Mouse (Mus musculus) forebrain, embryonic 10.5 days (tissue): Measurements from ENCODE around the gene Bscl2. TPM values are rescaled to one million over a fixed set of nuclear protein-coding genes. Genes with fewer than 3 reads are reported as not detected.

Source experiments
- DNase-seq: peaks from one replicate; pipeline ENCODE4 v3.0.0-alpha.2; 2017; ENCODE audit warnings: low spot score; ENCODE audit errors: extremely low spot score
- H3K27ac ChIP-seq: fragments of 300-500 bp; sonication (generic); 2 replicates; pipeline ENCODE4 v1.5.1; 2016; ENCODE audit warnings: mild to moderate bottlenecking
- H3K27me3 ChIP-seq: fragments of 300-500 bp; sonication (generic); 2 replicates; pipeline ENCODE4 v1.6.1; 2016; ENCODE audit warnings: mild to moderate bottlenecking; ENCODE audit not compliant: poor library complexity, severe bottlenecking
- H3K36me3 ChIP-seq: fragments of 300-500 bp; sonication (generic); replicated peaks from 2 replicates; pipeline ENCODE4 v1.6.1; 2016; ENCODE audit warnings: mild to moderate bottlenecking, moderate library complexity
- H3K4me1 ChIP-seq: fragments of 300-500 bp; sonication (generic); 2 replicates; pipeline ENCODE4 v1.6.1; 2016
- H3K4me3 ChIP-seq: fragments of 300-500 bp; sonication (generic); 2 replicates; pipeline ENCODE4 v1.5.1; 2016; ENCODE audit warnings: mild to moderate bottlenecking, moderate library complexity
- H3K9me3 ChIP-seq: fragments of 300-500 bp; sonication (generic); 2 replicates; pipeline ENCODE4 v1.6.1; 2016; ENCODE audit warnings: mild to moderate bottlenecking, moderate library complexity
- WGBS: fragments of 180-500 bp; shearing (Covaris S2); methylation state at CpG from one replicate; pipeline ENCODE4 v1.1.7; 2016; 5-methylcytosine and 5-hydroxymethylcytosine counted together
- polyA plus RNA-seq: library from polyadenylated mRNA; unstranded; fragments of >200 nt; fragmentation: Nextera tagmentation; extraction: Ambion mirVana; gene quantifications from 2 replicates; pipeline ENCODE4 v1.2.1, GENCODE M21; 2016

The Bscl2 gene
- polyA plus RNA-seq, 1 experiment from 2014 or later = 48.0 TPM

GRCm38 (mm10) chr19:8839103-8839907 is 2.0 kb downstream of the Bscl2 start, which contains the start of gene Gng3:
Gene Gng3 (minus strand): TSS chr19:8839194.
- H3K36me3 ChIP-seq = peaks cover 50% of the 10 kb centered on the region
- WGBS = 37% methylated on average over 11 of the region's 11 CpGs
- H3K27ac ChIP-seq = peak within 1 kb of the TSS; percentile 97
- H3K4me1 ChIP-seq = peaks cover 46% of the 10 kb centered on the region
- no peaks in the 10 kb centered on the region for H3K9me3 ChIP-seq
- H3K27me3 ChIP-seq = no peaks in the 10 kb centered on the region
- DNase-seq = peak; percentile 52
- H3K4me3 ChIP-seq = peak within 1 kb of the TSS; percentile 61

- Histone ChIP-seq H3K4me1 (peaks cover 46% of the 10 kb centered on the region), H3K27ac (peak overlapping the region; percentile 97), H3K9me3 (no peaks in the 10 kb centered on the region), H3K36me3 (peaks cover 42% of the 10 kb centered on the region), H3K27me3 (no peaks in the 10 kb centered on the region), H3K4me3 (peak overlapping the region; percentile 61)
- peak; percentile 54 for DNase-seq
- 19% methylated on average over 29 of the region's 29 CpGs for WGBS
These were observed 2.9 kb downstream of the Bscl2 start for GRCm38 (mm10) chr19:8839908-8840791.

GRCm38 (mm10) chr19:8841012-8841411 is 3.7 kb downstream of the Bscl2 start:
- DNase-seq = no peak
- no peak overlapping the region for H3K27ac ChIP-seq
- 85% methylated on average over 7 of the region's 7 CpGs for WGBS
- peak overlapping the region; percentile 61 for H3K4me3 ChIP-seq
- H3K9me3 ChIP-seq = no peaks in the 10 kb centered on the region
- H3K27me3 ChIP-seq = no peaks in the 10 kb centered on the region
- peaks cover 46% of the 10 kb centered on the region for H3K4me1 ChIP-seq
- H3K36me3 ChIP-seq = peaks cover 39% of the 10 kb centered on the region

GRCm38 (mm10) chr19:8842961-8843360 is 5.7 kb downstream of the Bscl2 start:
- Histone ChIP-seq H3K4me3 (no peak overlapping the region), H3K4me1 (peaks cover 34% of the 10 kb centered on the region), H3K36me3 (peaks cover 50% of the 10 kb centered on the region), H3K27me3 (no peaks in the 10 kb centered on the region), H3K9me3 (no peaks in the 10 kb centered on the region), H3K27ac (no peak overlapping the region)
- WGBS = 89% methylated on average over 6 of the region's 6 CpGs
- DNase-seq = no peak

GRCm38 (mm10) chr19:8844371-8845129 is 7.3 kb downstream of the Bscl2 start:
- Histone ChIP-seq H3K27me3 (no peaks in the 10 kb centered on the region), H3K4me3 (no peak overlapping the region), H3K9me3 (no peaks in the 10 kb centered on the region), H3K27ac (no peak overlapping the region), H3K36me3 (peaks cover 61% of the 10 kb centered on the region), H3K4me1 (peaks cover 21% of the 10 kb centered on the region)
- whole genome bisulfite sequencing = 66% methylated on average over 5 of the region's 5 CpGs
- DNase-seq = peak; percentile 66

- 82% methylated on average over 5 of the region's 5 CpGs for WGBS
- H3K27ac ChIP-seq = no peak overlapping the region
- no peak for DNase-seq
- peaks cover 10% of the 10 kb centered on the region for H3K4me1 ChIP-seq
- H3K4me3 ChIP-seq = no peak overlapping the region
- H3K27me3 ChIP-seq = no peaks in the 10 kb centered on the region
- peaks cover 41% of the 10 kb centered on the region for H3K36me3 ChIP-seq
- H3K9me3 ChIP-seq = no peaks in the 10 kb centered on the region
These were observed 11.1 kb downstream of the Bscl2 start for GRCm38 (mm10) chr19:8848356-8848755.

- peak within 1 kb of the TSS; percentile 20 for H3K27ac ChIP-seq
- peaks cover 37% of the 10 kb centered on the region for H3K36me3 ChIP-seq
- peaks cover 10% of the 10 kb centered on the region for H3K4me1 ChIP-seq
- no peak within 1 kb of the TSS for H3K4me3 ChIP-seq
- H3K9me3 ChIP-seq = no peaks in the 10 kb centered on the region
- 34% methylated on average over 7 of the region's 7 CpGs for WGBS
- H3K27me3 ChIP-seq = no peaks in the 10 kb centered on the region
- no peak for DNase-seq
These were observed 13.2 kb downstream of the Bscl2 start, which contains the start of gene Lrrn4cl for GRCm38 (mm10) chr19:8850402-8850901. Gene Lrrn4cl (plus strand): TSS chr19:8850768.

GRCm38 (mm10) chr19:8851639-8852038 is 14.4 kb downstream of the Bscl2 start:
- WGBS = 54% methylated on average over 7 of the region's 7 CpGs
- DNase-seq = no peak

GRCm38 (mm10) chr19:8852236-8852928 is 15.1 kb downstream of the Bscl2 start:
- peaks cover 17% of the 10 kb centered on the region for H3K36me3 ChIP-seq
- 65% methylated on average over 10 of the region's 10 CpGs for WGBS
- no peak overlapping the region for H3K4me3 ChIP-seq
- H3K9me3 ChIP-seq = no peaks in the 10 kb centered on the region
- peaks cover 10% of the 10 kb centered on the region for H3K4me1 ChIP-seq
- DNase-seq = no peak
- H3K27me3 ChIP-seq = no peaks in the 10 kb centered on the region
- H3K27ac ChIP-seq = no peak overlapping the region

More at GRCm38 (mm10) chr19:8851639-8852038, 14.4 kb downstream of the Bscl2 start:
- Histone ChIP-seq H3K27ac (no peak overlapping the region), H3K4me1 (peaks cover 10% of the 10 kb centered on the region), H3K9me3 (no peaks in the 10 kb centered on the region), H3K36me3 (peaks cover 25% of the 10 kb centered on the region), H3K4me3 (no peak overlapping the region), H3K27me3 (no peaks in the 10 kb centered on the region)

GRCm38 (mm10) chr19:8853117-8853516 is 15.8 kb downstream of the Bscl2 start:
- H3K4me3 ChIP-seq = no peak overlapping the region
- no peak overlapping the region for H3K27ac ChIP-seq
- 91% methylated on average over 3 of the region's 3 CpGs for WGBS
- no peaks in the 10 kb centered on the region for H3K27me3 ChIP-seq
- peaks cover 10% of the 10 kb centered on the region for H3K36me3 ChIP-seq
- peaks cover 10% of the 10 kb centered on the region for H3K4me1 ChIP-seq
- no peak for DNase-seq
- H3K9me3 ChIP-seq = no peaks in the 10 kb centered on the region

GRCm38 (mm10) chr19:8857689-8858088 is 20.4 kb downstream of the Bscl2 start:
- WGBS = 43% methylated on average over 4 of the region's 4 CpGs
- DNase-seq = no peak

More at GRCm38 (mm10) chr19:8857689-8858088, 20.4 kb downstream of the Bscl2 start:
- H3K36me3 ChIP-seq = no peaks in the 10 kb centered on the region
- no peaks in the 10 kb centered on the region for H3K27me3 ChIP-seq
- H3K9me3 ChIP-seq = no peaks in the 10 kb centered on the region
- H3K27ac ChIP-seq = no peak overlapping the region
- H3K4me1 ChIP-seq = no peaks in the 10 kb centered on the region
- H3K4me3 ChIP-seq = no peak overlapping the region
